Mouse (Mus musculus): ENCODE measurements around the gene Pctp.

Pctp gene

GRCm38 (mm10) chr11:89978353-89978831 lies 24.3 kb downstream of the Pctp start:
- DNase-seq (ENCODE audit: low spot score in 2 of 2): no peak

- DNase-seq (ENCODE audit: low spot score in 2 of 2): no peak
Measured at GRCm38 (mm10) chr11:89977746-89978352, 24.8 kb downstream of the Pctp start.

- DNase-seq (ENCODE audit: low spot score in 2 of 2): no peak
Measured at GRCm38 (mm10) chr11:89976361-89976760, 26.3 kb downstream of the Pctp start.

- no peak for DNase-seq (ENCODE audit: low spot score in 2 of 2)
Measured at GRCm38 (mm10) chr11:89971296-89971695, 31.4 kb downstream of the Pctp start.

GRCm38 (mm10) chr11:89970726-89971125 lies 32.0 kb downstream of the Pctp start:
- no peak for DNase-seq (ENCODE audit: low spot score in 2 of 2)

GRCm38 (mm10) chr11:89969131-89969530 lies 33.6 kb downstream of the Pctp start:
- DNase-seq (ENCODE audit: low spot score in 2 of 2): no peak

GRCm38 (mm10) chr11:89950691-89951270 lies 51.9 kb downstream of the Pctp start:
- DNase-seq (ENCODE audit: low spot score in 2 of 2): no peak

- DNase-seq (ENCODE audit: low spot score in 2 of 2): no peak
Measured at GRCm38 (mm10) chr11:89947806-89948205, 54.9 kb downstream of the Pctp start.

- no peak for DNase-seq (ENCODE audit: low spot score in 2 of 2)
Measured at GRCm38 (mm10) chr11:89945159-89945558, 57.5 kb downstream of the Pctp start.

- DNase-seq (ENCODE audit: low spot score in 2 of 2): no peak
Measured at GRCm38 (mm10) chr11:89937241-89937640, 65.5 kb downstream of the Pctp start.
